Mouse (Mus musculus): ENCODE data around the gene Cdh12. TPM values are rescaled to one million over a fixed set of nuclear protein-coding genes. Genes with fewer than 3 reads are reported as not detected.

Cdh12 gene
- total and polyA plus RNA-seq, 3 experiments = not detected

GRCm38 (mm10) chr15:20798541-20798940 lies 349.5 kb downstream of the Cdh12 start (continued):
- no peak for TF ChIP-seq GATA1 (IDR thresholded peaks at IDR 0.05; ENCODE audit: low read depth, low read length)

DNA sequence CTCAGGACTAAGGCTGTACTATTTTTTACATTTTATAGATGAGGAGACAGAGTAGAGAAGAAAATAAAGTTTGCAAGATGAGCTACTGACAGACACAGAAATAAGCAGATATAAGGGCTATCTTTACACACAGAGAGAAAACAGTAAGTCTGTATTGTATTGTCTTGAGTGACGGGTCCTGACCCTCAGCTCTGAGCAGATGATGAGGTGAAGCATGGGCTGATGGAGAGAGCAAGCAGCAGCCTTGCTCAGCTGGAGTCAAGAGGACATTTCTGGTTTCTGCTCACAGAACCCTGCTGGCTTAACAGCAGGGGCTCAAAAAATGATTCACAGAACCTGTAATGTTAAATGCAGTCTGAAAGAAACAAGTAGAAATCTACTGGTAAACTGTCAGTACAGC lies 386.8 kb downstream of the Cdh12 start:
- no peak for TF ChIP-seq GABPA (IDR thresholded peaks at IDR 0.05; ENCODE audit: low read depth, low read length)
- no peak for TF ChIP-seq MAZ (IDR thresholded peaks at IDR 0.05; ENCODE audit: low read depth, low read length)
- TF ChIP-seq KAT2A (conservative IDR thresholded peaks at IDR 0.05; ENCODE audit: low read depth, low read length) = no peak
- no peak for TF ChIP-seq CTCF (IDR thresholded peaks at IDR 0.05 in 2 of 3, conservative IDR thresholded peaks at IDR 0.05 in 1 of 3; ENCODE audit: control insufficient read depth in 1 of 3, insufficient read depth in 1 of 3, low read depth in 2 of 3, low read length in 3 of 3, poor library complexity in 1 of 3, severe bottlenecking in 1 of 3)
- no peak for TF ChIP-seq MYB (IDR thresholded peaks at IDR 0.05; ENCODE audit: low read depth, low read length)
- no peak for TF ChIP-seq TCF12 (IDR thresholded peaks at IDR 0.05; ENCODE audit: low read depth, low read length)
- no peak for TF ChIP-seq GATA1 (IDR thresholded peaks at IDR 0.05; ENCODE audit: low read depth, low read length)
- no peak for TF ChIP-seq MEF2A (IDR thresholded peaks at IDR 0.05; ENCODE audit: extremely low read depth, insufficient replicate concordance, low read depth, low read length, poor library complexity, severe bottlenecking)
- TF ChIP-seq RCOR1 (IDR thresholded peaks at IDR 0.05; ENCODE audit: low read depth, low read length) = no peak
- no peak for TF ChIP-seq POLR2A (IDR thresholded peaks at IDR 0.05; ENCODE audit: control insufficient read depth in 1 of 2, insufficient read depth in 1 of 2, low read depth in 1 of 2, low read length in 2 of 2, poor library complexity in 1 of 2)
- no peak for TF ChIP-seq MAX (IDR thresholded peaks at IDR 0.05; ENCODE audit: low read length)
- TF ChIP-seq USF1 (IDR thresholded peaks at IDR 0.05; ENCODE audit: low read depth, low read length) = no peak
- TF ChIP-seq MAFK (IDR thresholded peaks at IDR 0.05; ENCODE audit: borderline replicate concordance, low read depth, low read length) = no peak
- TF ChIP-seq JUND (IDR thresholded peaks at IDR 0.05; ENCODE audit: low read depth, low read length) = no peak
- TF ChIP-seq ZKSCAN1 (IDR thresholded peaks at IDR 0.05; ENCODE audit: low read depth, low read length) = no peak
- TF ChIP-seq HCFC1 (IDR thresholded peaks at IDR 0.05; ENCODE audit: low read depth, low read length) = no peak
- TF ChIP-seq NRF1 (IDR thresholded peaks at IDR 0.05; ENCODE audit: insufficient read depth, low read depth, low read length, poor library complexity, severe bottlenecking) = no peak
- no peak for TF ChIP-seq ZMIZ1 (IDR thresholded peaks at IDR 0.05; ENCODE audit: low read depth, low read length)
- no peak for TF ChIP-seq CHD2 (IDR thresholded peaks at IDR 0.05; ENCODE audit: low read length)
- no peak for TF ChIP-seq EP300 (IDR thresholded peaks at IDR 0.05; ENCODE audit: low read depth in 1 of 2, low read length in 2 of 2)
- no peaks in the 10 kb centered on the region; a peak in 1 of 4 replicates for H3K4me1 ChIP-seq (ENCODE audit: control insufficient read depth in 1 of 2, insufficient read depth in 2 of 2, low read length in 2 of 2)
- DNase-seq (ENCODE audit: low read depth, low spot score) = no peak
- H3K27ac ChIP-seq (ENCODE audit: control insufficient read depth, low read depth, low read length) = no peak overlapping the region
- no peak overlapping the region for H3K4me3 ChIP-seq (ENCODE audit: control insufficient read depth in 1 of 2, insufficient read depth in 1 of 2, low read depth in 2 of 2, low read length in 2 of 2)
- no peaks in the 10 kb centered on the region for H3K9me3 ChIP-seq (replicated peaks; ENCODE audit: insufficient read depth, low read length)
- no peaks in the 10 kb centered on the region for H3K36me3 ChIP-seq (ENCODE audit: control insufficient read depth in 1 of 2, insufficient read depth in 2 of 2, low read length in 2 of 2)
- no peaks in the 10 kb centered on the region for H3K27me3 ChIP-seq (ENCODE audit: control insufficient read depth in 1 of 2, insufficient read depth in 2 of 2, low read length in 2 of 2)
- H3K79me2 ChIP-seq (ENCODE audit: control insufficient read depth, insufficient read depth, low read length, poor library complexity) = no peaks in the 10 kb centered on the region
- H3K9ac ChIP-seq (ENCODE audit: control insufficient read depth, low read depth, low read length, poor library complexity, severe bottlenecking) = no peak overlapping the region

Measured in MEL (cell line).